Mouse (Mus musculus) hindbrain, postnatal 0 days (tissue): ENCODE results near the gene Elf5. TPM values are rescaled to one million over a fixed set of nuclear protein-coding genes. Genes with fewer than 3 reads are reported as not detected.

ENCODE experiments used
- ATAC-seq: fragments of 200-750 bp; cut with Nextera tagmentation; 2 replicates; pipeline ENCODE4 v1.8.0; 2017; ENCODE audit warnings: mild to moderate bottlenecking, moderate TSS enrichment, moderate library complexity
- DNase-seq: peaks from one replicate; pipeline ENCODE4 v3.0.0-alpha.2; 2015; ENCODE audit warnings: low spot score
- H3K27ac ChIP-seq: fragments of 300-500 bp; sonication (generic); 2 replicates; pipeline ENCODE4 v1.5.1; 2014; ENCODE audit warnings: mild to moderate bottlenecking
- H3K27me3 ChIP-seq: fragments of 300-500 bp; sonication (generic); 2 replicates; pipeline ENCODE4 v1.6.1; 2014; ENCODE audit warnings: low read length, mixed read lengths; ENCODE audit not compliant: insufficient read depth
- H3K36me3 ChIP-seq: fragments of 300-500 bp; sonication (generic); 2 replicates; pipeline ENCODE4 v1.6.1; 2014; ENCODE audit warnings: low read length, mixed read lengths; ENCODE audit not compliant: insufficient read depth
- H3K4me1 ChIP-seq: fragments of 300-500 bp; sonication (generic); 2 replicates; pipeline ENCODE4 v1.6.1; 2014; ENCODE audit warnings: antibody characterized with exemption, low read length, mixed read lengths; ENCODE audit not compliant: insufficient read depth
- H3K4me2 ChIP-seq: fragments of 300-500 bp; sonication (generic); 2 replicates; pipeline ENCODE4 v1.6.1; 2014; ENCODE audit warnings: low read depth, mild to moderate bottlenecking, low read length, moderate library complexity, mixed read lengths
- H3K4me3 ChIP-seq: fragments of 300-500 bp; sonication (generic); 2 replicates; pipeline ENCODE4 v1.5.1; 2014; ENCODE audit warnings: low read length
- H3K9ac ChIP-seq: fragments of 300-500 bp; sonication (generic); replicated peaks from 2 replicates; pipeline ENCODE4 v1.6.1; 2014; ENCODE audit warnings: mild to moderate bottlenecking, low read length, moderate library complexity, mixed read lengths
- H3K9me3 ChIP-seq: fragments of 300-500 bp; sonication (generic); 2 replicates; pipeline ENCODE4 v1.6.1; 2016; ENCODE audit warnings: low read length, mixed read lengths
- CTCF ChIP-seq: IDR thresholded peaks from 2 replicates; pipeline ENCODE4 v1.5.1; 2016; ENCODE audit warnings: antibody characterized with exemption, control low read depth, low read depth
- WGBS: fragments of 180-500 bp; shearing (Covaris S2); extraction: QIAGEN DNeasy Blood & Tissue Kit; methylation state at CpG from one replicate; pipeline ENCODE4 v1.1.7; 2014; 5-methylcytosine and 5-hydroxymethylcytosine counted together
- polyA plus RNA-seq: library from polyadenylated mRNA; unstranded; fragments of >200 nt; fragmentation: Nextera tagmentation; extraction: Ambion mirVana; gene quantifications from 2 replicates; pipeline ENCODE4 v1.2.1, GENCODE M21; 2015
- total RNA-seq: library from RNA; depleted of rRNA; stranded (reverse); fragments of >200 nt; gene quantifications from 2 replicates; pipeline ENCODE4 v1.2.3, GENCODE M21; 2014

Gene Elf5
- total and polyA plus RNA-seq, 2 experiments from 2014 or later = not detected

GRCm38 (mm10) chr2:103457048-103457447 lies 45.6 kb downstream of the Elf5 start:
- Histone ChIP-seq H3K27me3 (no peaks in the 10 kb centered on the region), H3K4me3 (no peak overlapping the region), H3K9me3 (no peaks in the 10 kb centered on the region), H3K36me3 (peaks cover 50% of the 10 kb centered on the region), H3K9ac (no peak overlapping the region), H3K4me1 (no peaks in the 10 kb centered on the region), H3K27ac (no peak overlapping the region), H3K4me2 (no peak overlapping the region)
- 89% methylated on average over 5 of the region's 5 CpGs for WGBS
- no peak for TF ChIP-seq CTCF
- ATAC-seq (peak; percentile 36; the same call in 1 of the 2 replicates), DNase-seq (no peak)

GRCm38 (mm10) chr2:103457628-103458027 lies 46.1 kb downstream of the Elf5 start:
- no peak overlapping the region for H3K4me2 ChIP-seq
- H3K36me3 ChIP-seq = peaks cover 51% of the 10 kb centered on the region
- no peak overlapping the region for H3K9ac ChIP-seq
- no peaks in the 10 kb centered on the region for H3K9me3 ChIP-seq
- TF ChIP-seq CTCF = no peak
- H3K4me3 ChIP-seq = no peak overlapping the region
- ATAC-seq (no peak), DNase-seq (peak; percentile 8)
- no peaks in the 10 kb centered on the region for H3K4me1 ChIP-seq
- no peaks in the 10 kb centered on the region for H3K27me3 ChIP-seq
- no peak overlapping the region for H3K27ac ChIP-seq
- 73% methylated on average over 7 of the region's 7 CpGs for WGBS

GRCm38 (mm10) chr2:103459069-103459468 lies 47.6 kb downstream of the Elf5 start:
- DNase-seq (no peak), ATAC-seq (no peak)
- no peak overlapping the region for H3K4me3 ChIP-seq
- TF ChIP-seq CTCF = no peak
- H3K4me1 ChIP-seq = no peaks in the 10 kb centered on the region
- no peak overlapping the region for H3K4me2 ChIP-seq
- no peak overlapping the region for H3K9ac ChIP-seq
- H3K27ac ChIP-seq = no peak overlapping the region
- H3K9me3 ChIP-seq = no peaks in the 10 kb centered on the region
- H3K36me3 ChIP-seq = peaks cover 44% of the 10 kb centered on the region
- no peaks in the 10 kb centered on the region for H3K27me3 ChIP-seq
- WGBS = 90% methylated on average over 10 of the region's 10 CpGs

- H3K4me2 ChIP-seq = no peak overlapping the region
- H3K4me1 ChIP-seq = no peaks in the 10 kb centered on the region
- DNase-seq = peak; percentile 12
- no peaks in the 10 kb centered on the region for H3K9me3 ChIP-seq
- H3K27me3 ChIP-seq = no peaks in the 10 kb centered on the region
- 74% methylated on average over 8 of the region's 8 CpGs for WGBS
- peaks cover 46% of the 10 kb centered on the region for H3K36me3 ChIP-seq
- no peak for ATAC-seq
- no peak for TF ChIP-seq CTCF
- no peak overlapping the region for H3K9ac ChIP-seq
- H3K27ac ChIP-seq = peak overlapping the region; percentile 54
- H3K4me3 ChIP-seq = no peak overlapping the region
These were observed 49.7 kb downstream of the Elf5 start for GRCm38 (mm10) chr2:103461210-103461609.

GRCm38 (mm10) chr2:103461743-103462142 lies 50.3 kb downstream of the Elf5 start:
- DNase-seq = peak; percentile 45
- no peak for ATAC-seq
- no peak overlapping the region for H3K4me2 ChIP-seq

GRCm38 (mm10) chr2:103462746-103463145 lies 51.3 kb downstream of the Elf5 start:
- no peak overlapping the region for H3K9ac ChIP-seq
- no peaks in the 10 kb centered on the region for H3K27me3 ChIP-seq
- peaks cover 46% of the 10 kb centered on the region for H3K36me3 ChIP-seq
- ATAC-seq (no peak), DNase-seq (no peak)
- H3K4me2 ChIP-seq = no peak overlapping the region
- 95% methylated on average over 5 of the region's 5 CpGs for WGBS
- no peaks in the 10 kb centered on the region for H3K9me3 ChIP-seq
- TF ChIP-seq CTCF = no peak
- H3K27ac ChIP-seq = no peak overlapping the region
- no peak overlapping the region for H3K4me3 ChIP-seq
- H3K4me1 ChIP-seq = no peaks in the 10 kb centered on the region

More at GRCm38 (mm10) chr2:103461743-103462142, 50.3 kb downstream of the Elf5 start:
- peak overlapping the region; percentile 54 for H3K27ac ChIP-seq
- H3K27me3 ChIP-seq = no peaks in the 10 kb centered on the region
- TF ChIP-seq CTCF = no peak
- no peak overlapping the region for H3K9ac ChIP-seq
- WGBS = 48% methylated on average over 9 of the region's 9 CpGs
- no peaks in the 10 kb centered on the region for H3K9me3 ChIP-seq
- no peaks in the 10 kb centered on the region for H3K4me1 ChIP-seq
- H3K4me3 ChIP-seq = no peak overlapping the region
- peaks cover 46% of the 10 kb centered on the region for H3K36me3 ChIP-seq

- H3K4me2 ChIP-seq = no peak overlapping the region
- no peaks in the 10 kb centered on the region for H3K4me1 ChIP-seq
- H3K9me3 ChIP-seq = no peaks in the 10 kb centered on the region
- peaks cover 36% of the 10 kb centered on the region for H3K36me3 ChIP-seq
- DNase-seq = no peak
- no peak overlapping the region for H3K4me3 ChIP-seq
- H3K27ac ChIP-seq = no peak overlapping the region
- 97% methylated on average over 8 of the region's 8 CpGs for WGBS
- no peak for ATAC-seq
- no peak overlapping the region for H3K9ac ChIP-seq
- H3K27me3 ChIP-seq = no peaks in the 10 kb centered on the region
- TF ChIP-seq CTCF = no peak
These were observed 53.0 kb downstream of the Elf5 start for GRCm38 (mm10) chr2:103464524-103464923.
